Mouse (Mus musculus) liver, postnatal 0 days (tissue): ENCODE results near the gene Basp1.

Experiments
- CTCF ChIP-seq: sonication (generic); IDR thresholded peaks from 2 replicates; pipeline ENCODE4 v1.5.1; 2016; ENCODE audit warnings: antibody characterized with exemption, low read depth
- EP300 ChIP-seq: IDR thresholded peaks from 2 replicates; pipeline ENCODE4 v1.6.1; 2016; ENCODE audit warnings: antibody characterized with exemption, low read depth, mild to moderate bottlenecking

GRCm38 (mm10) chr15:25420266-25420665 is 6.7 kb upstream of the Basp1 start:
- TF ChIP-seq EP300 (no peak), CTCF (no peak)
